Mouse (Mus musculus): ENCODE measurements around the gene Gm21887. TPM values are rescaled to one million over a fixed set of nuclear protein-coding genes. Genes with fewer than 3 reads are reported as not detected.
A peak's percentile ranks its signal among the peaks of the same experiment; 100 is the strongest.
"Not testable (repeated sequence)": the region's sequence is repeated elsewhere in the genome, so short reads cannot be mapped to it uniquely, and the experiment has no call there.

Gene Gm21887
- polyA plus RNA-seq, 1 experiment from 2014 or later = 66.4 TPM

- H3K9ac ChIP-seq; H3K4me1 ChIP-seq (replicated peaks); H3K27me3 ChIP-seq; H3K4me3 ChIP-seq (replicated peaks); ATAC-seq (ENCODE audit: insufficient read depth); H3K27ac ChIP-seq (replicated peaks); H3K4me2 ChIP-seq: not testable (repeated sequence)
- WGBS (ENCODE audit: insufficient replicate concordance) = 47% methylated on average over 4 of the region's 8 CpGs
- H3K36me3 ChIP-seq (replicated peaks) = peaks cover 20% of the 10 kb centered on the region
- H3K9me3 ChIP-seq (replicated peaks) = peaks cover 19% of the 10 kb centered on the region
Measured at GRCm38 (mm10) chrX:169992951-169993547, 16.4 kb upstream of the Gm21887 start.

- WGBS (ENCODE audit: insufficient replicate concordance) = 0% methylated on average over 2 of the region's 33 CpGs
- H3K27ac ChIP-seq (replicated peaks); H3K9ac ChIP-seq; H3K4me3 ChIP-seq (replicated peaks); ATAC-seq (ENCODE audit: insufficient read depth); H3K4me2 ChIP-seq; H3K4me1 ChIP-seq (replicated peaks); H3K9me3 ChIP-seq (replicated peaks); H3K27me3 ChIP-seq: not testable (repeated sequence)
- peaks cover 11% of the 10 kb centered on the region for H3K36me3 ChIP-seq (replicated peaks)
Measured at GRCm38 (mm10) chrX:169994011-169994865, 15.2 kb upstream of the Gm21887 start.

GRCm38 (mm10) chrX:169994866-169995711, 14.4 kb upstream of the Gm21887 start:
- H3K4me1 ChIP-seq (replicated peaks); H3K4me3 ChIP-seq (replicated peaks); H3K4me2 ChIP-seq; H3K27me3 ChIP-seq; ATAC-seq (ENCODE audit: insufficient read depth); H3K36me3 ChIP-seq (replicated peaks); H3K9me3 ChIP-seq (replicated peaks); H3K9ac ChIP-seq; H3K27ac ChIP-seq (replicated peaks): not testable (repeated sequence)
- 10% methylated on average over 2 of the region's 2 CpGs for WGBS (ENCODE audit: insufficient replicate concordance)

- no CpG with 5 or more reads among the region's 17 CpGs for WGBS (ENCODE audit: insufficient replicate concordance)
- not testable (repeated sequence) for ATAC-seq (ENCODE audit: insufficient read depth); H3K27me3 ChIP-seq; H3K4me1 ChIP-seq (replicated peaks); H3K36me3 ChIP-seq (replicated peaks); H3K9me3 ChIP-seq (replicated peaks); H3K4me2 ChIP-seq; H3K27ac ChIP-seq (replicated peaks); H3K4me3 ChIP-seq (replicated peaks); H3K9ac ChIP-seq
Measured at GRCm38 (mm10) chrX:169995909-169996521, 13.4 kb upstream of the Gm21887 start.

GRCm38 (mm10) chrX:169996926-169997325, 12.5 kb upstream of the Gm21887 start:
- H3K4me1 ChIP-seq (replicated peaks); H3K27me3 ChIP-seq; H3K9ac ChIP-seq; H3K4me2 ChIP-seq; H3K4me3 ChIP-seq (replicated peaks); H3K9me3 ChIP-seq (replicated peaks); H3K36me3 ChIP-seq (replicated peaks); H3K27ac ChIP-seq (replicated peaks); ATAC-seq (ENCODE audit: insufficient read depth): not testable (repeated sequence)
- no CpG with 5 or more reads among the region's 46 CpGs for WGBS (ENCODE audit: insufficient replicate concordance)

GRCm38 (mm10) chrX:169997456-169997853, 12.0 kb upstream of the Gm21887 start:
- ATAC-seq (ENCODE audit: insufficient read depth); H3K4me1 ChIP-seq (replicated peaks); H3K9me3 ChIP-seq (replicated peaks); H3K27me3 ChIP-seq; H3K27ac ChIP-seq (replicated peaks); H3K36me3 ChIP-seq (replicated peaks); H3K9ac ChIP-seq: not testable (repeated sequence)
- Histone ChIP-seq H3K4me2 (peak overlapping the region; percentile 58), H3K4me3 (replicated peaks) (peak overlapping the region; percentile 23)
- WGBS (ENCODE audit: insufficient replicate concordance) = 41% methylated on average over 18 of the region's 40 CpGs

GRCm38 (mm10) chrX:169997854-169998456, 11.5 kb upstream of the Gm21887 start:
- not testable (repeated sequence) for H3K9ac ChIP-seq; H3K27ac ChIP-seq (replicated peaks)
- 0% methylated on average over 2 of the region's 37 CpGs for WGBS (ENCODE audit: insufficient replicate concordance)

GRCm38 (mm10) chrX:169998559-169999219, 10.8 kb upstream of the Gm21887 start:
- not testable (repeated sequence) for H3K4me3 ChIP-seq (replicated peaks); H3K36me3 ChIP-seq (replicated peaks); H3K9ac ChIP-seq; H3K4me1 ChIP-seq (replicated peaks); H3K27me3 ChIP-seq; H3K4me2 ChIP-seq; ATAC-seq (ENCODE audit: insufficient read depth); H3K27ac ChIP-seq (replicated peaks); H3K9me3 ChIP-seq (replicated peaks)
- WGBS (ENCODE audit: insufficient replicate concordance) = 3% methylated on average over 2 of the region's 4 CpGs

More at GRCm38 (mm10) chrX:169997854-169998456, 11.5 kb upstream of the Gm21887 start:
- Histone ChIP-seq H3K4me3 (replicated peaks) (peak overlapping the region; percentile 23), H3K4me2 (peak overlapping the region; percentile 58)
- H3K36me3 ChIP-seq (replicated peaks); H3K27me3 ChIP-seq; H3K4me1 ChIP-seq (replicated peaks); H3K9me3 ChIP-seq (replicated peaks): not testable (repeated sequence)
- ATAC-seq (ENCODE audit: insufficient read depth) = peak; percentile 86

GRCm38 (mm10) chrX:169999226-169999883, 10.1 kb upstream of the Gm21887 start:
- not testable (repeated sequence) for H3K9me3 ChIP-seq (replicated peaks); H3K4me2 ChIP-seq; H3K4me1 ChIP-seq (replicated peaks); H3K27me3 ChIP-seq; H3K27ac ChIP-seq (replicated peaks); H3K36me3 ChIP-seq (replicated peaks); ATAC-seq (ENCODE audit: insufficient read depth); H3K9ac ChIP-seq; H3K4me3 ChIP-seq (replicated peaks)
- 40% methylated on average over 6 of the region's 11 CpGs for WGBS (ENCODE audit: insufficient replicate concordance)
